Mouse (Mus musculus) natural killer cell, adult 2 months (primary cell): ENCODE results near the gene Rnf13.
A peak's percentile ranks its signal among the peaks of the same experiment; 100 is the strongest.
"Not testable (repeated sequence)": the region's sequence is repeated elsewhere in the genome, so short reads cannot be mapped to it uniquely, and the experiment has no call there.

Source experiments
- DNase-seq, 2 experiments: peaks; one replicate each; pipeline ENCODE4 v3.0.0; 2022; ENCODE audit warnings: low spot score in 2 of 2

Gene Rnf13

DNA sequence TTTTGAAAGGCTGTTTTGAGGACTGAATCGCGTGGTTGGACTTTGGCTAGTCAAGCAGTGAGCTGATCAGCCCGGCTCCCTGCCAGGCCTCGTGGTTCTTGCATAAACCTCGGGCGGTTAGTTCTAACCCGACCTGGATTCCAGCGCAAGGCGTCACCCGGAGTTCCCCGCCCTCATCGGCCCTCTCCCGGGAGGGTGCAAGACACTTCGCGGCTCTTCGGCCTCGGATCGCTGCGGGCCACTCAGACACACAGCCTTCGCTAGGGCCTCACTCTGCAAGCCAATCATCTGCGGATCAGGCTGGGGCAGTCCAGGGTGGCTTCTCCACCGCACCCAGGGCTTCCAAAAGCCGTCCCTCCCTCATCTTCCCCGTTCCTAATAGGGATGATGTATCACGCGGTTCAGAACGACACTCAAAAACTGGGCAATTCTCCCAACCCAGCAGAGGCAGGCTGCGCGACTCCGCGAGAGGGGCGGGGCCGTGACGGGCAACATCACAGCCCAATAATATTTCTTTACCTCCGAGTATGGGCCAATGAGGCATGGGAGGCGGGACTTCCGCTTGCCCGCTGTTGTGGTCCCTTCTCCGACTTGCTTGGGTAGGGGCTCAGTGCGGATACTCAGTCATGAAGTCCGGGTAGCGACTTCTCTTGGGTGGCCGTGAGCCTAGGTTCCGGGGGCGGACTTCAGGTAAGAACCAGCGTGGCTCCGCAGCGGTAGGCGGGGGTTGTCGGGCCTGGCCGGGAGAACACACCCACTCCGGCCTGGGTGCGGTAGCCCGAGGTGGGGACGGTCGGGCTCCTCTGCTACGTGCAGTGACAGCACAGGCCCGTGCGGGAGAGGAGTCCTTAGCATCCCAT lies at the start of gene Rnf13:
Gene Rnf13, plus strand, starts transcription at position 552 of the 860 bp plus-strand sequence.
- peak; percentile 90 for DNase-seq

- DNase-seq = no peak
Measured at GRCm38 (mm10) chr3:57691772-57692171, 44.1 kb upstream of the Rnf13 start.

DNA sequence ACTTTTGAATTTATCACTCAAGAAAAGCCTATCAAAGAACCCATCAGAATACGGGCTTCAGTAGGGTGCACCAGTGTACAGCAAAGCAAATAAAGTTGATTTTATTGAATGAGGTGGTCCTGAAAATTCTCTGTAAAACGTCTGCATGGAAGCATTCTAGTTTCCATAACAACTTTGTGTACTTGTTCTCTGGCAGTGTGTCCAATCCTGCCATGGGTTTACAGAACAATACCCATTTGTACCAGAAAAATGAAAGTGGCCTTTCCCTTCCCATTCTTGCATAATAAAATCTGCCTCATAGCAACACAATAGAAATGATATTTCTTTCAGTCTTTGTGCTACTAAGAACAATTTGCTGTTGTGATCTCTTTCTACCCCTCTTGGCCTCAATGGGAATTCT lies 43.1 kb upstream of the Rnf13 start, which contains the start of gene Ankub1:
Gene Ankub1, minus strand, starts transcription at position 81 of the 400 bp plus-strand sequence.
- DNase-seq = no peak

- no peak for DNase-seq
Measured at GRCm38 (mm10) chr3:57696249-57696648, 39.6 kb upstream of the Rnf13 start.

- DNase-seq = no peak
Measured at GRCm38 (mm10) chr3:57696779-57697178, 39.1 kb upstream of the Rnf13 start.

GRCm38 (mm10) chr3:57714151-57714550 lies 21.7 kb upstream of the Rnf13 start:
- DNase-seq = no peak

GRCm38 (mm10) chr3:57732206-57732915 lies 3.5 kb upstream of the Rnf13 start:
- no peak for DNase-seq

GRCm38 (mm10) chr3:57736419-57737095 lies 695 bp downstream of the Rnf13 start:
- DNase-seq = no peak

DNA sequence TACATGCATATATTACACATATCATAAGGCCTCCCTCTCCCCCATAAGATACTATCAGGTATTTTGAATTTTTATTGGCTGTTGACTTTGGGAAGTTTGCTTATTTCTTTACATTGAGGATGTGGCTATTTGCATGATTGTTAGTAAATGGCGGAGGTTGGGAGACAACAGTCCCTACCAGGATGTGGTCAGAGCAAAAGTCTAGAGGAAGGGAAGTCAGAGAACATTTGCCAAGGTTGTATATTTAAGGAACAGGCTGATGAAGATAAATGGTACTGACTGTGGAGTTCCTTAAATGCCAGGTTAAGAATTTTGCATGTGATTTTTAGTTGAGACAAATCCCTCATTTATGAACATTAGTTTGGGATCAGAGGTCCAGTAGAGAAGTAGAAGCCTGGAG lies 4.0 kb downstream of the Rnf13 start:
- DNase-seq = no peak

GRCm38 (mm10) chr3:57748576-57749267 lies 12.9 kb downstream of the Rnf13 start:
- no peak for DNase-seq

DNA sequence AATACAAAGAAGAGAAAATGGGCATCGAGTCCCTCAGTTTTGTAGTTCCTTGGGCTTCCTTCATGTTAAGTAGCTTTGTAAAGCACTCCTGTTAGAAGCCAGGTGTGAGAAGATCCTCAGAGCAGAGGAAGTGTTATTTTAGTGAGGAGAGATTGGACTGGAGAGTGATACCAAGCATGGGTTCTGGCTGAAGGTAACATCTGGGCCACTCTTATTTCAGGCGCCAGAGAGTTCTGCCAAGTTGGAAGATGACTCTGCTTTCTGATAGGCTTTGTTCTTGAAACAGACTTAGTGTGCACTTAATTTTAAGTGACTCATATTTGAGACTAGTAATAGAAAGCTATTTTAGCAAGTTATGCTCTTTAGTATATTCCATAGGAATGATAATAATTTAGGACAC lies 41.1 kb downstream of the Rnf13 start:
- DNase-seq = no peak

DNA sequence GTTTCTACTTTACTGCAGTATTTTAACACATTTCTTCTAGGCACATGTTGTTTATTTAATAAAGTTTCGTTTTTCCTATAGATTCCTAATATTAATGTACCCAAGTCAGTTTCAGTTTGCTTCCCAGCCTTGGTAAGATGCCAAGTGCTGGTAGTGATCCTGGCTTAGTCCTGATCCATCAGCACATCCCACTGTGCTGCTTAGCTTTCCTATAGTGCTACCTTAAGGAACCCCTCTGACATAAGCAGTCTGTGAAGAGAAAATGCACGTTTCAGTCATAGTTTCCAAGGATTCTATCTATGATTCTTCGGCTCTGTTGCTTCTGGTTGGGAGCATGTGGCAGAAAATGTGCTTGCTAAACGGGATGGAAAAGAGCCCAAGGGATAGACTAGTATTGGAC lies 52.6 kb downstream of the Rnf13 start:
- no peak for DNase-seq

GRCm38 (mm10) chr3:57789005-57789962 lies 53.4 kb downstream of the Rnf13 start:
- DNase-seq = no peak

GRCm38 (mm10) chr3:57791104-57791503 lies 55.2 kb downstream of the Rnf13 start:
- no peak for DNase-seq

DNA sequence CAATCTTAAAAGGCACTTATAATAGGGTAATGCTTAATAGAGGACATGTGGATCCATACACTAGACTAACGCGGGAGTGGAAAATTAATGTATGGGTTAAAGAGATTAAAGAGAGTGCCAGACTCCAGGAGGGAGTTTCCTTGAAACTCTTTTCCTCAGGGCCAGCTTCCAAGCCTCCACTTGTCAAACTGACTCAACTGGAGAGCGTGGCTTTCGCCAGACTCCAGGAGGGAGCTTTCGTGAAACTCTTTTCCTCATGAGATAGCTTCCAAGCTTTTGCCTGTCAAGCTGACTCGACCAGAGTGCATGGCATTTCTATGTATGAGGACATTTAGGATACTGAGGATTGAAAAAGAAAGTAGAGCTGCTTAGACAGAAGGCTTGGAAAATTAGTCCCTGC lies 59.2 kb downstream of the Rnf13 start:
- not testable (repeated sequence) for DNase-seq

DNA sequence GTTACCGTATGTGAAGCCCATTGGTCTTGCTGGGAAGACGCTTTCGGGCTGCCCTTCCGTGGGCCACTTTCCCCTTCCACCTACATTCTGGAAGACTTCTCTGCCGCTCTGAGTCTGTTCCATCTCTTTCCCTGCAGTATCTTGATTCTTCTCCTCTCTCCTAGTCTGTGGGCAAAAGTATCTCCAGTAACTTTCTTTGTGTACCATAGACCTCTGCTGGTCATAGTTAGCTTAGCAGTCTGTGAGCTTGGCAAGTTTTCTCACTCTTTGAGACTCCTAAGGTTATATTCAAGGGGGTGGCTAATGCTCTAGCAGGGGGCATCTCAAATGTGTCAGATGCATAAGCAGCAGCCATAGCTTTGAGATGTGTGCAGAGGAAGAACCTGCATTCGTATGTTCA lies 79.6 kb downstream of the Rnf13 start:
- DNase-seq = no peak

DNA sequence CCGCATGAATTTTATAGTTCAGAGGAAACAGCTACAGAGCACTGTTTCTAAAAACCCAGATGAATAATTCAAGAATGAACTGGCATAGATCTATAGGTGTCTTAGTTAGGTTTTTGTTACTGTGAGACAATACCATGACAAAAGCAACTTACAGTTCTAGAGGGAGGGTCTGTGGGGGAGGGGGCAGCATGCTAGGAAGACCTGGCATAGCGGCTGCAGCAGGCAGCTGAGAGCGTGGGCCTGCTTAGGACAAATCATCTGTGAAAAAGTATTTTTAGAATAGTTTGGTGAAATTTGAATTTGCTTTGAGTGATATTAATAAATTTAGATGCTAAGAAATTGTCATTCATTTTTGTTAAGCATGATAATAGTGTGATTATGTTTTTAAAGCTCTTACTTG lies 90.0 kb downstream of the Rnf13 start:
- DNase-seq = no peak

GRCm38 (mm10) chr3:57833585-57833984 lies 97.7 kb downstream of the Rnf13 start:
- no peak for DNase-seq

GRCm38 (mm10) chr3:57836911-57837310 lies 101.0 kb downstream of the Rnf13 start:
- DNase-seq = no peak

- DNase-seq = no peak
Measured at GRCm38 (mm10) chr3:57843775-57844174, 107.9 kb downstream of the Rnf13 start.
